Mouse (Mus musculus) adrenal gland, postnatal 25 days (tissue): ENCODE results near the gene Moxd1. TPM values are rescaled to one million over a fixed set of nuclear protein-coding genes. Genes with fewer than 3 reads are reported as not detected.
"Not testable (repeated sequence)": the region's sequence is repeated elsewhere in the genome, so short reads cannot be mapped to it uniquely, and the experiment has no call there.

ENCODE experiments used
- DNase-seq: peaks from one replicate; pipeline ENCODE4 v3.0.0; 2021; ENCODE audit warnings: mixed read lengths
- total RNA-seq: library from RNA; stranded (reverse); gene quantifications from 2 replicates; pipeline ENCODE4 v1.2.3, GENCODE M21; 2021

Moxd1 gene
- total RNA-seq, 1 experiment from 2014 or later, result 0.21 TPM

DNA sequence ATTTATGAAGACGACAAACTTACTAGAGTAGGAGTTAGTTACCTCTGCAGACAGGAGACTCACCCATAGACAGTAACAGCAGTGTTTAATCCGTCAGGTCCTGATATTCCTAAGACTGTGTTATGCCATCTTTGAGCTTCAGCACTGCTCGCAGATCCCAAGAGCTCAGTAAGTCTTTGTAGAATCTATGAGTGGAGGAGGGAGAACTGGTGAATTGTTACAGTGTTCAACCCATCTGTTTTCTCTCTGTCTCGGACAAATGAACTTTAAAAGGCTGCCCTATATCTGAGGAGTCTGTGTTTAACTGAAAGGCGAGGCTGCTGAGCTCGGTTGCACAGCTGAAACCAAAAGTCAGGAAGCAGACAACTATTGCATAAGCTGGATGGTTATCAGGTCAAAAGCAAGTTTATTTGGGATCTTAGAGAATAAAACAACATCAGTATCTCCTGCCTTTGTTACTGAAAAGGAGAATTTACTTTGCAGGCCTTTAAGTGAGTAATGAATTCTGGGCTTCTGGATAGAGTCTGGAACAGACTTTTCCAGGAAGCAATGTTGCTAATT lies 47.8 kb downstream of the Moxd1 start:
- DNase-seq, result no peak

- no peak for DNase-seq
Measured at GRCm38 (mm10) chr10:24276211-24276610, 52.9 kb downstream of the Moxd1 start.

DNA sequence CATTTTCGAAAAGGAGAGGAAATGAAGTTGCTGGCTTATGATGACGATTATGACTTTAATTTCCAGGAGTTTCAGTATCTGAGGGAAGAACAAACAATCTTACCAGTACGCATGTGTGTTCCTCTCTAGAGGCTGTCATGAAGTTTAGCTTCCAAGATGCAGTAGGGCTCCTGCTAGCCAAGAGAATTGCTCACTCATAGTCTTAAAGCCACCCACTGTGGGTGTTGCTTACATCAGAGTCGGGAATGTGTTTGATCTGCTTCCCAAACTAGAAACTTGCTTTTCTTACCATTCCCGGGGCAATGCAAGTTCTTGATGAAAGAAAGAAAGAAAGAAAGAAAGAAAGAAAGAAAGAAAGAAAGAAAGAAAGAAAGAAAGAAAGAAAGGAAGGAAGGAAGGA lies 59.3 kb downstream of the Moxd1 start:
- no peak for DNase-seq

DNA sequence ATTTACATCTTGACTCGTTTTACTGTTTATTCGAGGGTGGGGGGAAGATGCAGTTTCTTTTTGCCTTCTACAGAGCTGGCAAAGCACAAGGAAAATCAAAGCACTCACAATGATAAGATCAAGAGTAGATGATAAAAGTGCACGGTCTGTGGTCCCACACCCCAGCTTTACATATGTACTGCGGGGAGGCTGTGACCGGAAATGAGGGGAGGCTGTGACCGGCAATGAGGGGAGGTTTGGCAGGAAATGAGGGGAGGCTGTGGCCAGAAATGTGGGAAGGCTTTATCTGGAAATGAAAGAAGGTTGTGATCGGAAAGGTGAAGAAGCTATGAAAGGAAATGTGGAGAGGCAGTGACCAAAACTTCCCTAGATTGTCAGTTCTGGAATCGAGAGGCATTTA lies 68.3 kb downstream of the Moxd1 start:
- DNase-seq, result no peak

- DNase-seq, result no peak
Measured at GRCm38 (mm10) chr10:24292671-24293070, 69.4 kb downstream of the Moxd1 start.

DNA sequence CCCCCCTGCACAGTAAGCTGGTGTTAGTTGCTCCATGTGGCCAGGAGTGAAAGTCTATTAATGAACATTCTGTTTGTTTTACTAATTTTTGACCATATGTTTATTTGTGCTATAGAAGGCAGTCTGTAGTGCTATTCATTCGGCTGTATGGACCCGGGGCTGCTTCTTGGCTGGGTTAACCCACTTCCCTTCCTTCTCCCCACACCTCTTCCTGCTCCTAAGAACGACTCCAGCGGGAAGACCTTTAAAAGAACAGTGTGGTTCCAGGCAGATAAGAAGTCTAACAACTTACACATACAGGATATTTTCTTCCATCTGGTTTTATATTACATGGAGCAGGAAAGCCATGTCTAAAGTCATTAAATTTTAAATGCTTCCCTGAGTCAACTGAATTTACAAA lies 73.3 kb downstream of the Moxd1 start:
- DNase-seq, result no peak

- DNase-seq, result peak; percentile 31
Measured at GRCm38 (mm10) chr10:24297792-24298191, 74.5 kb downstream of the Moxd1 start.

DNA sequence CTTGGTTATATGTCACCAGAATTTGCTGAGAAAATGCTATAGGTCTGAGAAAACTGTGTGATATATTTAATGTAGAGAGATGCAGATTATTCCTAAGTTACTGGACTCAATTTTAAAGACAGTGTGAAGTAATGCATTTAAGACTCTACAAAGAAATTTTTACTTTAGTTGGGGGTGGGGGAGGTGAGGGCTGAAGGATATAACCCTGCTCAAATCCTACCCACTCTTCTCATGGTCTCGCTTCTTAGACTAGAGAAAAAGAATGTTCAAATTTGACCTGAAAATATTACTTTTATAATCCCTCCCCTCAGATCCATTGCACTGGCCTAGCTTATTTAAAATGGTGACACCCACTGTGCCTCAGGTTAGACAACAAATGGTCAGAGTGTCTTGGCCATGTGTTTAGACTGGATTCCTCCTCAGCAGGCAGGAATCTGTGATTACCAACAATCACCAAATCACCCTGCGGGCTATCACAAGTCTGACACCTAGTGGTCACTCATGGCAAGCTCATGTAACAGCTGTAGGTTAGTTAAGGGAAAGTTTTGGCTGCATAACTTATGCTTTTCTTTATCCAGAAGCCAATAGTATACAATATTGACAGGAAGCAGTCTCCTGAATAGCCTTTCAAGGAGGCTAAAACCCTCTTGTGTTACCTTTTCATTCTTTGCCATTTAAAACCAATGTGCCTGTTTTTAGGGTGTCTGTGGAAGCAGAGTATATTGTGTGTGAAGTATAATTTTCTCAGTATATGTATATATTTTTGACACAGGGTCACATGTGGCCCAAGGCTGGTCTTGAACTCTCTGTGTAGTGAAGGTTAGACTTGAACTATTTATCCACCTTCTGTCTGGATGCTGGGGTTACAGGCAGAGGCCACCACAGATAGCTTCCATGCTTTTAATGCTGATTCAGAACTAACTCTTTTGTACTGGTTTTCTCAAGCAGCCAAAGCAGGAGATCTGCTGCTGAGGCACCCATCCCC lies 75.2 kb downstream of the Moxd1 start:
- peak; percentile 27 for DNase-seq

- DNase-seq, result peak; percentile 67
Measured at GRCm38 (mm10) chr10:24312191-24312611, 88.9 kb downstream of the Moxd1 start.

- peak; percentile 65 for DNase-seq
Measured at GRCm38 (mm10) chr10:24317126-24317836, 94.0 kb downstream of the Moxd1 start.

DNA sequence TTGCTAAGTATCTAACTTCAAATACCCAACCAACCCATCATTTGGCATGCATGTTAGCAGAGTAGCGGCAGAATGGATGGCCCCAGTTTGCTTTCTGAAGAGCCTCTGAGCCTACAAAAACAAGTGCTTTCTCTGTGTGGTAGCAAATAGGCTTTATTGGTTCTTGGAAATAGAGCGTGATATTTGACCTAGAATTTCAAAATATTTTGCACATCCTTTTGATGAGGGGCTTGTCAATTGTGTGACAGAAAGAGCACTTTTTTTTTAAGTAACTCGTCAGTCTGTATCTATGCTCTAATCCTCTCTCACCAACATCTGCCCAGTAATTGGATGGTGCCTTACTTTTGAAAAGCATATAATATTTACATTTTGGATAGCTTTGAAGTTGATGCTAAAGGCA lies 97.0 kb downstream of the Moxd1 start:
- no peak for DNase-seq

- no peak for DNase-seq
Measured at GRCm38 (mm10) chr10:24323066-24323465, 99.7 kb downstream of the Moxd1 start.

DNA sequence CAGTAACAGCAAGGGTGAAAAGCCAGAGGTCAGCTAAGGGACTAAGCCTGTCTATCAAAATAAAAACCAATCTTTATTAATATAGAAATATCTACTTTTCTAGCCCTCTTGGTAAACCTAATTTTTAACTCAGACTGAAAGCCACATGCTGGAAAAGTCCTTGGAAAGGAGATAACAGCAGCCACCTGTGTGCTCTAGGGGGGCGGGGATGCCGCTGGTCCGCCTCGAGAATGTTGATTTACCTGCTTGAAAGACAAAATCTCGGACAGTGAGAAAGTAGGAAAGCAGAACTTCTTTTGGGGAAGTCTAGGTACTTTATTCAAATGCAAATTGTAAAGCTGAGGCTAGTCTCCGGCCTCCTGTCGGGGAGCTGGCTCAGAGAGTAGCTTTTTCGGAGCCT lies 103.9 kb downstream of the Moxd1 start:
- not testable (repeated sequence) for DNase-seq

GRCm38 (mm10) chr10:24332799-24333198 lies 109.5 kb downstream of the Moxd1 start:
- DNase-seq, result no peak

GRCm38 (mm10) chr10:24339593-24340143 lies 116.4 kb downstream of the Moxd1 start:
- no peak for DNase-seq

DNA sequence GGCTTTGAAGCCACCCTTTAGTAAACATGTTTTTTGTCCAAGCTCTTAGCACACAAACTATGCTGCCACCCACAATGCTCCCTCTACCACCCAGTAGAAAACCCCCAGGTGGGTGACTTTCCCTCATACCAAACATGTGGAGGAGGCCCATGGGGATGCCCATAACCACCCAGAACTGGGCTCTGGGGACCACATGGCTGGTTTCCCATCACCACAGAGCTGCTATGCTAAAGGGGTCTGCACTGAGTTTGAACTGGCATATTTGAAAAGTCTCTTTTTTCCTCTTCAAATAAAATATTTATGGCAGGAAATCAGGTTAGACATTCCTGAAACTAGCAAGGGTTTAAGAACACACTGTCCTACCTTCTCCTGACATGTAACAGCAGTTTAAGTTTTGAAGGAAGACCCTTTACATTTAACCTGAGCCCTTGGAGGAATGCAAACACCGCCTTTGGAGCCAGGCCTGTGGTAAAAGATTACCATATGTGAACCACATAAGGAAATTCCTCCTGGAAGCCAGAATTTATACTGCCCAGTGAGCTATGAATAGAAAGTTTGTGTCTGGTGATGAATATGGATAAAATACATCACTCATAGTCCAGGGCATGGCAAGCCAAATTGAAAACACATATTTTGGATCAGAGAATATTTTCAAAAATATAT lies 117.4 kb downstream of the Moxd1 start:
- DNase-seq, result no peak

DNA sequence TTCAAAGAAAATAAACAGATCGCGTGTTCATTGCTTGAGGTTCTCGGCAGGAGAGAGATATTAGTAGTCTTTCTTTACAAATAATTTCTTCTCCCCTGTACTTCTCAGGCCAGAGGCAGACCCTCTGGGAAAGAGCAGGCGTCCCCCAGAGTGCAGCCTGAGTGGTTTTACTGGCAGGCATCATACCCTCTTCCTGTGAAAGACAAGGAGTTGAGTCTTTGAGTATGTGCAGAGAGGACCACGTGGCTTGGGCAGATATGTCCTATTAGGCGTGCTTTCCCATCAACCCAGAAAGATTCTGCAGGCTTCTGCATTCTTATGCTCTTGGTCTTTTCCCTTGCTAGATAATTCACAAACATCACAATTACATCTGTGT lies 117.9 kb downstream of the Moxd1 start:
- DNase-seq, result no peak

GRCm38 (mm10) chr10:24343068-24343467 lies 119.8 kb downstream of the Moxd1 start:
- DNase-seq, result no peak
